Mouse (Mus musculus) lung, postnatal 36 days (tissue): Measurements from ENCODE around the gene Fam178b.
A peak's percentile ranks its signal among the peaks of the same experiment; 100 is the strongest.

Experiments
- DNase-seq: peaks from one replicate; pipeline ENCODE4 v3.0.0; 2022; ENCODE audit warnings: mixed read lengths

Gene Fam178b

DNA sequence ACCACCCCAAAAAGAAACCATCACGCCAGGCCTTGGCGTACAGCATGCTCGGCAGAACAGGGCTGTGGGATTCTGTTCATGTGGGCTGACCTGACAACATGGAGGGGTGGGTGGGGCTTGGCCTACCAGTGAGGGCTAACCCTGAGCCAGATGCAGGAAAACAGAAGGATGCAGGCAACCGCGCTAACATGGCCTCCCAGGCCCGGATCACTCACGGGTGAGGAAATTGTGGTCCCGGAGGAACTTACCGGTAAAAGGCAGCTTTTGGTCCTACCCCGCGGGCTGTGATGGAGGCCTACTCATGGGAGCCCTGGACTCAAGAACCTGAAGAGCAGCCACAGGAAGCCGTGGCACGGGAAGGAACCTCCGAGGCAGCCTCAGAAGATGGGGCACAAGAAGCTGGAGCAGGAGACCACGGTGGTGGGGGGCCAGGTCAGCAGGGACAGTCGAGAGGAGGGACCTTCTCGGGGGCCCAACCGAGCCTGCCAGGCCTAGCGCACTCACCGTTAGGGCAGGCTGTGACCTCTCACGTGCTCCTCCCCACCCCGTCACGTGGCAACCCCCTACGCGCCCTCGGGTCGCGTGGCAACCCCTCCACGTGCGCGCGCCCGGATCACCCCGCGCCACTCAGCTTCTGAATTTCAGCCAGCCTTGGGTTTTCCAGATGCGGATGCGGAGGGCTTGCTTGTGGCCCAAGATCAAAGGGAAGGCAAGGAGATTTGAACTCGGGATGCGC lies at the start of gene Fam178b:
Gene Fam178b (minus strand): TSS at position 564 of the 736 bp plus-strand sequence.
- DNase-seq, result no peak

DNA sequence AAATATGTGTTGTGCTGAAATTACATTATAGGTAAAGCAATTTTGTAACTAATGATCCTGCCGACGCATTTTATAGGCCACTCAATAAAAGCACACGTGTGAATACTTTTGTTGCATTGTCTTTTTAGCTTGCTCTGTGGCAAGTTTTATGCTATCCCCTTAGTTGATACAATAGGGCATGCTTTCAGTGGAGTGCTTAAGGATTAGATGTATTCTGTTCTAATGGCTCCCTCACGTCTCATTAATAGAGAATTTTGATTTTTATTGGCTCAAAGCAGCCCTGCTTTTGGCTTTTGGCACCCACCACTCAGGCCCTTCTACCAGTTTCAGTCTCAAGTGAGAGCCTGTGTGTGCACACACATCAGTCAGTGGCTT lies 41.1 kb upstream of the Fam178b start:
- DNase-seq, result no peak

DNA sequence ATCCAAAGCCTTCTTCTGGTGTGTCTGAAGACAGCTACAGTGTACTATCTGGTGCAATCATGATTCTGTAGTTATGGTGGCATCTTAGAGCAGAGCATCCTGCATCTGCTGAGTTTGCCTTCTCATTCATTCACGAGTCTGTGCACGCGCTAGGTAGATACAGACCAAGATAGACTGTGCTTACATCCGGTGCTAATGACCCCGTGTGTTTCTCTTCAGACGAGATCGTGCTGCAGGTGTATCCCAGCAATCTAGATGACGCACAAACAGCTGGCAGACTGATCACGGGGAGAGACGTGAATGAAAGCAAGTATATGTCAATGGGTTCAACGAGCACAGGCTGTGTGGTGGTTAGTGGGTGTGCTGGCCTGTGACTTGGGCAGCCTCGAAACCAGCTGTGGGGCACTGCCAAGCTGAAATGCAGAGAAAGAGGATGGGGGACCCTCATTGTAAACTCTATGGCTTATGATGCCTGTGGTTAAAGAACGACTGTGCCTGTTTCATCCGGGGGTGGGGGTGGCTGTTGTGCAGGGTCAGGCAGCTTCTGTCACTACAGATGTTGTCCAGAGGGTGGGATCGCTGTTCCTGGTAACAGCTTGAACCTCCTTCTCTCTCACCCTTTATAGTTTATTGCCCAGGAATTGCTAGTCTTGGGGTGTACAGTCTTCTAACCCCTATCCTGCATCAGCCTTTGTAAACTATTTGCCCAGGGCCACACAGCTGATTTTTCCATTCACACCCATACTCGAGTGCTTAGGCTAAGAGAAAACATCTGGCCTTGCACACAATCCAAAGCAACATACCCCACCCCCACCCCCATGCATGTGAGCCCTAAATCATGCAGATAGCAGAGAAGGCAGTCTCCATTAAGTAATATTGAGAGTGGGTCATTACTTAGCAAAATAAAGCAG lies 40.4 kb upstream of the Fam178b start:
- no peak for DNase-seq

DNA sequence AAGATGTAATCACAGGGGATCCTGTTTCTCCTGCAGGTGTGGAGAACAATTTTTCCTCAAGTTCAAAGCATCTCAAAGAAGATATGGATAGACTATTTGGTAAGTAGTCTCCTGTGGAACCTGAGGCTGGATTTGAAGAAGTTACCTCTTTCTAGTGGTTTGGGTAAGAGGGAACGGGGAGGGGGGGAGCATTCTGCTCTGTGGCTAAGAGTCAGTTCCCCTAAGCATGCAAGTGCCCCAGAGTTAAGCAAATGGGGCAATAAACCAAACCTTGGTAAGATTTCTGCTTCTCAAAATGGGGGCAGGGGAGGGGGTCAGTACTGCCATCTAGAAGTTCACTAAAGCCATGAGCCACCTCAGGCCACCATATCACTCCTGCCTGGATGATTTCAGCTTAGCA lies 35.8 kb upstream of the Fam178b start:
- DNase-seq, result no peak

DNA sequence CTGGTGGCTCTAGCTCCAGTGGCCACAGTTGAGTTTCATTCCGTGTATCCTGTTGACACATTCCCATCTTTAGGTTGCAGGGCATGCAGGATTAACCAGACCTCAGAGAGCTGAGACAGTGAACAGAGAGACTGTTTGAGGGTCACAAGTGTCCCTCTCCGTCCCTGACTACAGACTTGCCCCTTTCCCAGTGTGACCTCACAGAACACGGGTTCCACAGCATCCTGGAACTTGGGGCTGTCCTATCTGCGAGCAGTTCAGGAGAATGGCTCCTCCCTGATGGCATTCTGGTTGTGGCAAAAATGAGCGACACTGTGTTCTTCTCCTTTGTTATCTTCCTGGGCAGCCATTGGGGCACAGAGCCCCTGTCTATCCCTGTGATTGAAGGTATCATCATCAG lies 31.3 kb upstream of the Fam178b start, which contains the start of gene Actr1b:
Gene Actr1b (minus strand): TSS at position 112 of the 400 bp plus-strand sequence.
- no peak for DNase-seq

DNA sequence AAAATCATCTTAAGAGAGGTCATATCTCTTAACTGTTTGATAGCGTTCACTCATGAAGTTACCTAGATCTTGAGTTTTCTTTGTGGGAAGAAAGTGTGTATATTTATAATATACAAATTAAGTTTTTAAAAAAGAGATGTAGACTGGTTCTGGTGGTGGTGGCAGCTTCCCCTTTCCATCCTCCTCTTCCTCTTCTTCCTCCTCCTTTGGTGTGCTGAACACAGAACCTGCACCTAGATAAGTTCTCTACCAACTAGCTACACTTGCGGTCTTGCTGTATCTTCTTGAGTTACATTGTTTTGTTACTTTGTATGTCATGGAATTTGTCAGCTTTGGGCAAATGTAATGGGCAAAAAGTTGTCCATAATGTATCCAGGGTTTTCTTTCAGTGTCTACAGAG lies 28.1 kb upstream of the Fam178b start:
- DNase-seq, result no peak

DNA sequence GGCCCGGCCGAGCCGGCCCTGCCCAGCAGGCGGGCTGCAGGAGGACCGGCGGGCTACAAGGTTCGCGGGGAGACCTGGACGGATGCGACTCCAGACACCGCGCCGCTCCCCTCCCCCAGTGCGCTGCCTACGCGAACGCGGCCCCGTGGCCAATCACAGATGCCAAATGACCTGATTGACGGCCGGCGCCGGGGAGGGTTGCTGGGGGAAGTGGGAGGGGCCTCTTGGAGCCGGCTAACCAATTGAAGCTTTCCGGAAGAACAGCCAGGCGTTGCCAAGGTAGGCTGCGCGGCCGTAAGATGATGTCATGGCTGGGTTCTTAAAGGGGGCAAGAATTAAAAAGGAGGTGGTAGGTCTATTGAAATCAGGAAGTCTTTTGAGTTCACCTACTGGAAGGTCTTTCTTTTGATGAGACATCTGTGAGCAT lies 26.9 kb upstream of the Fam178b start, which contains the start of gene 4933424G06Rik:
Gene 4933424G06Rik (plus strand): TSS at position 296 of the 427 bp plus-strand sequence.
- DNase-seq, result peak; percentile 99

DNA sequence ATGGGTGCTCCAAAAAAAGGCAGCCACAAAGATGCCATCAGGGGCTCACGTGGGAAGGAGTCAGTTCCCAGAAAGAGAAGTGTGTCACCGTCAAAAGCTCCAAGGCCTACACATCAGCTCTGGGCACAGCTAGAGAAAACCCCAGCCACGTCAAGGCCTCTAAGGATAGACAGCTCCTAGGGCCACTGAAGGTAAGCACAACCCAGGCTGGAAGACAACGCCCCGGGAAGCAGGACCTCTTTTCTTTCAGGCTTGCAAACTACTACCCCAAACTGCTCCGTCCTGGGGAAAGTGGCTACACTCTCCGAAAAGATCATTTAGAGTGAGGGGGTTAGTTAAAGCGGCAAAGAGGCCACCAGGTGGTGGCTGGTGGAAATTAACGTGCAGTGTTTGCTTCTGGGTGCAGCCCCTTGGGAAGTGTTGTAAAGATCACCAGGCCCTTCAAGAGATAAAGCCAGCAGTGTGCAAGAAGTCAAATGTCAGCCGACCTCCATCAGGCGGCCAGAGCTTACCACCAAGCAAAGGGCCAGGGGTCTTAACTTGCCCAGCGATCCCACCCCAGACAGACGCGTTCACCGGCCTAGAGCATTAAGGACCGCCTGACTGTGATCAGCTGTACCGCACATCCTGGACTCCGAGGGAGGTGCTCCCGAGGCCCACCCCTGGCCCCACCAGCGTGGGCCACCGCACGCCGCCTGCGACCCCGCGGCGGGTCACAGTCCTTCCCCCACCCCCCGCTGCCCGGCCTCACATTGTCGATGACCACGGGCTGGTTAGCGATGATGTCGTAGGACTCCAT lies 26.3 kb upstream of the Fam178b start:
- DNase-seq, result peak; percentile 44

DNA sequence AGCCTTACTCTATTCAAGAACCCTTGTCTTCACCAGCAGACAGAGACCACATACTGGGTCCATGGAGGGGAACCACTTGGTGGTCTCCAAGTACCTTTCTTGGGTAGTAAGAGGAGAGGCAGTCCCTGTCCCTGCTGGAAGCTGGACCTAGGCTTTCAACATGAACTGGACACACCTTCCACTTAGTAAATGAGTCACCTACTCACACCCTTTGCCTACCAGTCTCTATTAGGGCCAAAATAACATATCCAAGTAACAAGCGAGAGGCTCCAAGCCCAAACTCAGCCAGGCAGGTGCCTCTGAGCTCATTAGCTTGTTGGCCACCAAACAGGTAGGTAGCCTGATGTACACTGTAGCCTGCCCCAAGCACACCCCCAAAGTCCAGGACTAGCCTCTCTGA lies 25.6 kb upstream of the Fam178b start:
- DNase-seq, result peak; percentile 7

DNA sequence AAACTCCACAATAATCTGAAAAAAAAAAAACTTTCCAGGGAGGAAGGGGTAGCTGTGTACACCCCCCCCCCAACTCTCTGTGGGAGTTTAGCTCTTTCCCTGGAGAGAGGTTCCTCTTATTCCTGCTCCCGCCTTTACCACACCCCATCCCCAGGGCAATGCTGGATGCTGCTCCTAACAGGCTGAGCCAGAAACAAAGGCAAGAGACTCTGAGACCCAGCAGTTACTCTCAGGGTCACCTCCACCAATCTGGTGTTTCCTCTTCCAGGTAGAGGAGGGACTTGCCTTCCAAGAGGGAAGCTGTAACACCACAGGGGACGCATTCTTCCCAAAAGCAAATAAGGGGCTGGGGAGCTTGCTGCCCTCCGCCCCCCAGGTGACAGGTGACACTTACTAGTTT lies 24.8 kb upstream of the Fam178b start:
- no peak for DNase-seq

DNA sequence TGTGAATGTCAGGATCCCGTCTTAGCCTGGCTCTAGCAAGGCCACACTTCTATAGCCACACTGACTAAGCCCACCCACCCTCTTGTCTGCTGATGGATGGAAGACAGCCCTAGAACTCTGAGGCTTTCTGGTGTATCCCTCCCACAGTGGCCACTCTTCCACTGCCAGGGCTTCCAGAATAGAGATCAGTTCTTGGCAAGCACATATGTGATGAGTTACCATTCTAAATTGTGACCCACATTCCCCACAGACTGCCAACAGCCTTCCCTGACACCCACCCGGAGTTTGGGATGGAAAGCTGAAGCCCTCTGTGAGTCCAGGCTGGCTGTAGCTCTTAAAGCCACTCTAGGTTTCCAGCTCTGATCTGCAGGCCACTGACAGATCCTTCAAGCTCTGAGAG lies 24.2 kb upstream of the Fam178b start:
- DNase-seq, result no peak

DNA sequence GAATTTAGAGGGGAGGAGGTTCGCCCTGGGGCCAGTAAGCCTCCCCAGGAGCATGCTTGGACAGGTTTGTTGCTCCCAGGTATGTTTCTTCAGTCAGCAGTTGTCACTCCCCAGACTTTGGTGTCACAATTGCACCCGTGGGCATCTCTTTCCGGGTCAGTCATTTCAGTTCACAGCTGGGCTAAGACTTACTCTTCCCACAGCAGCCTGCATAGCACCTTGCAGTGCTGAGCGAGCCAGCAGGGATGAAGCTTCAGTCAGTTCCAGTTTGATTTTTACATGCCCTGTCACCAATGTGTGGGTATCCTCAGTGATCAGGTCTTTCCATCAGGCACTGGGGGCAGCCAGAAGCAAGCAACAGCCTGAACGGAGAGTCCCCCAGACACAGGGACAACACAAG lies 14.0 kb upstream of the Fam178b start:
- DNase-seq, result no peak

DNA sequence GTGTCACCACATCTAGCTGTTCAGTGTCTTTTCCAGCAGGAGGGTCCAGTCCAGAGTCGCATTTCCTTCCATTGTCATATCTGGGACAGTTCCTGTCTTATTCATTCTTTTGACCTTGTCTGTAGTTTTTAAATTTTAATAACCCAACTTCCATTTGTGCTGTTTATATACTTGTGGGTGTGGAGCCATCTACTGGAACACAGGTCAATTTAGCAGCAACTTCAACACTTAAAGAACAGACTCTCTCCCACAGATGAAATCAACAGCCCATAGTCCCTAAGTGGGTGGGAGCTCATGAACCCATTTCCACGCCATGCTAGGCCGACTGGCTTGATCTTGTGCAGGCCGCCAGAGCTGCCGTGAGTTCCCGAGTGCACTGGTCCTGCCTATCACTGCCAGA lies 13.4 kb upstream of the Fam178b start:
- no peak for DNase-seq

DNA sequence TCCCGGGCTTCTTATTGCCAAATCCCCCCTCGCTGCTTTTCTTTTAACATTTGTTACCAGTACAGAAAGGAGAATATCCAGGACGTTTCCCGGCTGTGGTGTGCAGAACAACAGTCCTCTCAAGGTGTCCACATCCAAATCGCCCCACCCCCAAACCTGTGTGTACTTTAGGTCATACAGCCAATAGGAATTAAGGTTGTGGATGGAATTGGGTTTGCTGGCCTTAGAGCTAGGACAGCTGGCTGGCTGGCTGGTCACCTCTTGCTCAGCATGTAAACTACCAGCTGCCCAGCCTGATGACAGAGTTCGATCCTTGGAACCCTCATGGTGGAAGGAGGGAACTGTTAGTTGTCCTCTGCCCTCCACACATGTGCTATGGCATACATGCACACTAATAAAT lies 11.9 kb upstream of the Fam178b start:
- DNase-seq, result no peak

DNA sequence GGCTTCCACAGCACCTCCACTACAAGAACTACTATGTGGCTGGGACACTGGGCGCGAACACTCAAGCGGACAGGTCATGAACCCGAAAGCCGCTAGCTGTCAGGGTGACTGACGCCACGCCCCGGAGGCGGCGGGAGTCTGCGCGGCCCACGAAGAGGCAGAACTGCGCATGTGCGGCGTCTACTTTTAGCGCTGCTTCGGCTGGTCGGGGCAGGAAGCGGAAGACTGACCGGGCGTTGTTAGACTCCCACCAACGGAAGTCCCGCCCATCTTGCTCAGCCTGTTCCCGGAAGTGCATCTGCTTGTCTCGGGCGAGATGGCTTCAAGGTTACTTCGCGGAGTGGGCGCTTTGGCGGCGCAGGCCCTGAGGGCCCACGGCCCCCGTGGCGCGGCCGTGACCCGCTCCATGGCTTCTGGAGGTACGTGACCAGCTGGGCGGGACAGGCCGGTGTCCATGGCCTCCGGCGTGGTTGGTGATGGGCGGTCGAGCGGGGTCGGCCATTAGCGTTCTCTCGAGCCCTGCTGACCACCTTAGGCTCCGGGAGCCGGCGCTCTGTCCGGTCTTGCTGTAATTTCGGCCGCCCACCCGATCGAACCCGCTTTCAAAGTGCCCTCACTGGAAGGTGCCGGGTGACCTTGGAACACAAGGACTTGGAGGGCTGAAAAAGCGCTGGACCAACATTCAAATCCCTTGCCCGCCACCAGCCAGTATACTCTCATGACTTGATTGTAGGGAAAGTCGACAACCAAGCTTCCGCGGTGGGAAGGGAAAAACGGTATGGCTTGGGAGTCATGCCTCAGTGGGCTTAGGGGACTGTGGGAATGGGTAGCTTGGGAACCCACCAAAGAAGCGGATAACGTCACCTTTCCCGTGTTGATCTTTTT lies 8.5 kb upstream of the Fam178b start, which contains the start of gene Cox5b:
Gene Cox5b (plus strand): TSS at position 179 of the 885 bp plus-strand sequence.
- peak; percentile 98 for DNase-seq

DNA sequence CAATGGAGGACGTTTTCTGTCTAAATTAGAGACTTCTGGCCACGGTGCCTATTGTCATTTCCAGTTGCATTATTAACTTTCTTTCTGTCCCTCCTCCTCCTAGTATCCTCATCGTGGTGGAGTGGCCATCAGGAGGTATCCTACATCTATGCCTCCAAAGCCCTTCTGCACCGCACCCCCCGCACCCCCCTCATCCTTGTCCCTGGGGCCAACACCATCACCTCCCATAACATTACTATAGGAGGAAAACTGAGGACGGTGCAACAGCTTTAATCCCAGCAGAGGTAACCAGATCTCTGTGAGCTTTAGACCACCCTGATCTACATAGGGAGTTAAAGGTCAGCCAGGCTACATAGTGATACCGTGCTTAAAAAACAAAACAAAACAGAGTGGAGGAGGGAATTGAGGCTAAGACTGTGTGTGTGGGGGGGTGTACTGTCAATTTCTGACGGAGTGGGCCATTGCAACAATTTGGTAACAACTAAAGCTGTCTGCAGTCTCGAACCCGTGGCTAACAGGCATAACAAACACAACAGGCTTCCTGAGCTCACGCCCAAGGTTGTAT lies 7.8 kb upstream of the Fam178b start:
- no peak for DNase-seq

DNA sequence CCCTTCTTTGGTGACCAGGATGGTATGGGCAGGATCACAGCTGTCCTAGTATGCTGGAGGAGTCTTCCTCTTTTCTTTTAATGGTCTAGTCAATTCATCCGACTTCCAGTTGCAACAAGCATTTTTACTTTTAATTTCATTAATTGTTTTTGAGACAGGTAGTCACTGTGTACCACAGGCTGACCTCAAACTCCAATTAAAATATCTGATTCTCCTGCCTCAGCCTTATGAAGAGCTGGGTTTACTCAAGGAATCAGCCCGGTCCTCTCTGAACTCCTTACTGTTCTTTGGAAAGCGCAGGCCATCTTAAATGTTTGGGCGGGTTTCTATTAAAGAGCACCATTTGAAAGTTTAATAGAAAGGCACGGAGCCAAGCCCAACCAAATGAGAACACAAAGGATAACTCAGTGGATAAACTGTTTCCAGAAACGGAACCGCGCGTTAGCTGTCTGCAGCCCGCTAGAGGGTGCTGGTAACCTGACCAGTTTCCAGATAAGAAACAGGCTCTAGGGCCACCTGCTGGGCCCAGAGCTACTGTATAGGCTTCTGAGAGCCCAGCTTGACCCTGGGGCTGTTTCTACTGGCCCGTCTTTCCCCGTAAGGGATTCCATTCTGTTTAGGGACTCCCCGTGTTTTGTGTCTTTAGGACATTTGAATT lies 956 bp upstream of the Fam178b start:
- peak; percentile 91 for DNase-seq

DNA sequence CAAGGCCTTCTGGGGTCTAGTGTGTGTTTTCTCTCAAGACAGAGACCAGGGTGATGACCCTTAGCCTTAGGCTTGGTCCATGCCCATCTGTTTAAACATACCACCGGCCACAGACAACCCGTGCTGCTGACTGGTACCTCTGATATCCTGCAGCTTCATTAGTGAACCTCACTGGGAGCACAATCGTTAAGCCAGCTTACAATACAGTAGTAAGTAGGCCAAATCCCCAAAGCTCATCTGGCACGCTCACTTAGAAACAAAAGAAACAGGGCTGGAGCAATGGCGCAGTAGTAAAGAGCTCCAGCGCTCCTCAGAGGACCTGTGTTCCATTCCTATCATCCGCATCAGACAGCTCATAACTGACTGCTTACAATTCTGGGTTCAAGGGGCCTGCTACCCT lies 2.1 kb downstream of the Fam178b start:
- DNase-seq, result no peak

DNA sequence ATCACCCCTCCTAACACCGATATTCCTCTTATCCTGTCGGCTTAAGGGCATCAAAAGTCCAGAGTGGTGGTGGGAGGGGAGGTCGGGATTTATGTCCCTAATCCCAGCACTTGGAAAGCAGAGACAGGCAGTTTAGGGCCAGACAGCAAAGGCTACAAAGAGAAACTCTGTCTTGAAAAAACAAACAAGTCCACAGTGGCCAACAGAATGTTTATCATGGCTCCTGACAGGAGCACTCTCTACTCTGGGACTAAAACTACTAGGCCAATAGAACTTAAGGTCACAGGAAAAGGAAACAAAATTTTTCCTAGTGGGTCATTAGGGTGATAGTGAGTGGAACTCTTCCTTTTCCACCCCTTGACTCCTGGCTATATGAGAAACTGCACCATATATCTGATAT lies 8.0 kb downstream of the Fam178b start:
- no peak for DNase-seq

DNA sequence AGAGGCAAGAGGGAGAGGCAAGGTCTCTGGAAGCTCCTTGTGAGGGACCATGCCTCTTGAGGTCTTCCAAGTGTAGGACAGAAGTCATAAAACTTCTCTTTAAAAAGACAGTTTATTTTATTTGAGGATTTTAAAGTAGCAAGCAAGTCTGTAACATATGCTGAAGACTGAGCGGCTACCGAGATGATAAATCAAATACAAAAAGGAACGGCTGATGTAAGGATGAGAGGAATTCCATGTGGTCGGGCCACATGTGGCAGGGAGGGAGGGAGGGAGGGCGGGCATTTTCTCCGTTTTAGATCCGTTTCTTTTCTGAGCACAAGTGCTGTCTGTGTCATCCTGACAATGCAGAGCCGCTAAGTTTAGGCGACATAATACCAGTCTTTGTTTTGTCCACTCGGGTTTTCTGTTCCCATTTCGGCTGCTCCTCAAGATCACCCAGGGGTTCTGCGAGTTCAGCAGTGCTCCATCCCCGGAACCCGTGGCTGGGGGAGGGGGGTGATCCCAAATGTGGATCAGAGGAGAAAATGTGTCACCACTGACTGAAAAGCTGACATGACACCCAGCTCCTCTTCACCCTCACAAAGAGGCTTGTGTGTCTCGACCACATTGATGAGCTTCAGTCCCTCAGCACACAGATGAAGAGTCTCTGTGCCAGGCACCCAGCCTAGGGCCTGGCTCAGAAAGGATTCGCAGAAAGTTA lies 10.2 kb downstream of the Fam178b start:
- DNase-seq, result no peak
